Mouse (Mus musculus): Measurements from ENCODE around the gene Hoxc11.

- no peak for TF ChIP-seq CTCF (IDR thresholded peaks at IDR 0.05; ENCODE audit: control insufficient read depth, insufficient read depth, insufficient read length)
- TF ChIP-seq MYOD1 (IDR thresholded peaks at IDR 0.05; ENCODE audit: control insufficient read depth, insufficient read length, low read depth): no peak
- TF ChIP-seq USF1 (IDR thresholded peaks at IDR 0.05; ENCODE audit: low read depth): no peak
- TF ChIP-seq CEBPB (IDR thresholded peaks at IDR 0.05; ENCODE audit: low read depth): no peak
Observed at GRCm38 (mm10) chr15:102909536-102909935, 44.7 kb upstream of the Hoxc11 start.
